Mouse (Mus musculus) olfactory bulb, adult 2 months (tissue): ENCODE data around the gene Elp6. TPM values are rescaled to one million over a fixed set of nuclear protein-coding genes. Genes with fewer than 3 reads are reported as not detected.

Experiments
- H3K27ac ChIP-seq: fragments of 200-500 bp; 2 replicates; pipeline ENCODE4 v1.5.1; 2012; ENCODE audit warnings: low read depth, low read length; ENCODE audit not compliant: insufficient read depth
- H3K4me1 ChIP-seq: fragments of 200-500 bp; 2 replicates; pipeline ENCODE4 v1.6.1; 2012; ENCODE audit warnings: low read length; ENCODE audit not compliant: control insufficient read depth, insufficient read depth
- H3K4me3 ChIP-seq: fragments of 200-500 bp; 2 replicates; pipeline ENCODE4 v1.5.1; 2012; ENCODE audit warnings: mild to moderate bottlenecking, low read depth, low read length, moderate library complexity; ENCODE audit not compliant: insufficient read depth
- CTCF ChIP-seq: fragments of 200-500 bp; IDR thresholded peaks from 2 replicates; pipeline ENCODE4 v1.5.1; 2012; ENCODE audit warnings: low read depth, mild to moderate bottlenecking, low read length, moderate library complexity; ENCODE audit not compliant: insufficient read depth
- POLR2A ChIP-seq: fragments of 200-500 bp; IDR thresholded peaks from 2 replicates; pipeline ENCODE4 v1.6.1; 2012; ENCODE audit warnings: mild to moderate bottlenecking, low read depth, low read length, moderate library complexity; ENCODE audit not compliant: insufficient read depth
- WGBS: fragments of 180-500 bp; shearing (Covaris S2); methylation state at CpG from one replicate; pipeline ENCODE4 v1.1.7; 2018; 5-methylcytosine and 5-hydroxymethylcytosine counted together
- polyA plus RNA-seq: library from polyadenylated mRNA; stranded (reverse); fragments of >200 nt; gene quantifications from 2 replicates; pipeline ENCODE4 v1.2.4, GENCODE M21; 2012; ENCODE audit warnings: low replicate concordance; ENCODE audit not compliant: missing spikeins, insufficient read depth, insufficient read length

Gene Elp6
- polyA plus RNA-seq, 1 experiment, result not detected

- Histone ChIP-seq H3K4me1 (no peaks in the 10 kb centered on the region), H3K27ac (no peak overlapping the region), H3K4me3 (no peak overlapping the region)
- 90% methylated on average over 5 of the region's 5 CpGs for WGBS
- no peak for TF ChIP-seq POLR2A
- TF ChIP-seq CTCF, result no peak
These were observed 29.1 kb upstream of the Elp6 start for GRCm38 (mm10) chr9:110275882-110276281.

- TF ChIP-seq CTCF (no peak), POLR2A (no peak)
- Histone ChIP-seq H3K4me1 (no peaks in the 10 kb centered on the region), H3K4me3 (no peak overlapping the region), H3K27ac (peak overlapping the region; percentile 8; the same call in 1 of the 2 replicates)
- WGBS, result 52% methylated on average over 8 of the region's 8 CpGs
These were observed 27.5 kb upstream of the Elp6 start for GRCm38 (mm10) chr9:110277431-110277881.

GRCm38 (mm10) chr9:110284075-110284697 lies 20.8 kb upstream of the Elp6 start:
- H3K4me1 ChIP-seq, result no peaks in the 10 kb centered on the region
- H3K4me3 ChIP-seq, result no peak overlapping the region
- TF ChIP-seq CTCF, result no peak
- no peak for TF ChIP-seq POLR2A
- WGBS, result 95% methylated on average over 10 of the region's 10 CpGs
- H3K27ac ChIP-seq, result no peak overlapping the region

GRCm38 (mm10) chr9:110287321-110287924 lies 17.6 kb upstream of the Elp6 start:
- WGBS, result 50% methylated on average over 7 of the region's 7 CpGs
- Histone ChIP-seq H3K4me1 (no peaks in the 10 kb centered on the region), H3K27ac (peak overlapping the region; percentile 4; the same call in 1 of the 2 replicates), H3K4me3 (no peak overlapping the region)
- TF ChIP-seq CTCF (no peak), POLR2A (no peak)

DNA sequence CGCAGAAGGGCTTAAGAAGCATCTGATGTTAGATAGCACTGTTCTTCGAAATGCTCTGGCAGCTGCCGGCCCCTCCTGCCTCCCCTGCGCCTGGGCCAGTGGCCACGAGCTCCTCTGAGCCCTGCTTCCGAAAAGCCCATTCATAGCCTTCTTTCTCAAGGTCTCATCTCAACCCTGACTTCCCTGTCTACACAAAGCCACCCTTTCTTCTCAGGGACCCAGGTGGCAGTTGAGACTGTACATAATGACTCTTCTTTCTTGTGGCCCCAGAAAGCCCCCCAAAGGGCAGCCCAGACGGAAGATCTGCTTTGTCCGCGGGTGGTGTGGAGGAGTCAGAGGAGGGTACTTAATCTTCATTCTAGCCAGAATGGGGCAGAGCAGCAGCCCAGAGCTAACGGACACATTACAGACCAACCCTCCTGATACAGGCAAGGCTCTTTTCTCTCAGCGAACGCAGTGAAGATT lies 11.7 kb upstream of the Elp6 start:
- Histone ChIP-seq H3K27ac (no peak overlapping the region), H3K4me3 (no peak overlapping the region), H3K4me1 (peaks cover 11% of the 10 kb centered on the region; the same call in 1 of the 2 replicates)
- no peak for TF ChIP-seq CTCF
- TF ChIP-seq POLR2A, result no peak
- 49% methylated on average over 12 of the region's 12 CpGs for WGBS

- TF ChIP-seq CTCF, result no peak
- TF ChIP-seq POLR2A, result no peak
- no peak overlapping the region for H3K27ac ChIP-seq
- H3K4me3 ChIP-seq, result no peak overlapping the region
- 78% methylated on average over 13 of the region's 13 CpGs for WGBS
- H3K4me1 ChIP-seq, result peaks cover 11% of the 10 kb centered on the region; the same call in 1 of the 2 replicates
These were observed 11.0 kb upstream of the Elp6 start for GRCm38 (mm10) chr9:110293873-110294415.

GRCm38 (mm10) chr9:110294786-110295185 lies 10.2 kb upstream of the Elp6 start:
- WGBS, result 54% methylated on average over 3 of the region's 3 CpGs
- TF ChIP-seq CTCF, result no peak
- no peak for TF ChIP-seq POLR2A
- H3K4me3 ChIP-seq, result no peak overlapping the region
- no peak overlapping the region for H3K27ac ChIP-seq
- peaks cover 11% of the 10 kb centered on the region; the same call in 1 of the 2 replicates for H3K4me1 ChIP-seq

DNA sequence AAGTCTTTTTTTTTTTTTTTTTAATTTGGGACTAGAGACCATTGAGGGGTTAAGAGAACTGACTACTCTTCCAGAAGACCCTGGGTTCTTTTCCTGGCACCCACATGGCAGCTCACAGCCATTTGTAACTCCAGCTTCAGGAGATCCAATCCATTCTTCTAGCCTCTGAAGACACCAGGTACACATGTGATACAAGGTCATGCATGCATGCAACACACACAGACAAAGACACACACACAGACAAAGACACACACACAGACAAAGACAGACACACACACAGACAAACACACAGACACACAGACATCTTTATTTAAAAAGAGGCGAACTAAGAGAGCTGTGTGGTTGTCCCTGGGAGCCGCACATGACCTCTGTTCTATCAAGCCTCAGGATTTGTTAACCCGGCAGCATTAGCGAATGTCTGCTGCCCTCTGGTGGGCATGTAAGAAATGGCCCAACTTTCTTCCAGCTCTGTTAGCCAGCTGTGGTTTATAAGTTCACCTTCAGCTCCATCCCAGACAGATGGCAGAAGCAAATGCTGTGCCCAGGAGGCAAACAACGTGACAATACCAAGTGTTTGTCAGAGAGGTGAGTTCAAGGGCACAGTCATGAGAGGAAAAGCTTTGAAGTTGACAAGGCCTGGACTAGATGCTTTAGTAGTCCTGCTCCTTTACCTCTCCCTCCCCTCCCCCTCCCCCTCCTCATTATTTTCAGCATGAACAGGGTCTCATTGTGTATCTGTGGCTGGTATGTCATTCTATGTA lies 7.9 kb upstream of the Elp6 start:
- peaks cover 11% of the 10 kb centered on the region; the same call in 1 of the 2 replicates for H3K4me1 ChIP-seq
- no peak for TF ChIP-seq POLR2A
- TF ChIP-seq CTCF, result peak; percentile 57
- WGBS, result 2% methylated on average over 5 of the region's 5 CpGs
- peak overlapping the region; percentile 75 for H3K27ac ChIP-seq
- H3K4me3 ChIP-seq, result no peak overlapping the region
